Mouse (Mus musculus): ENCODE measurements around the gene Krtap1-4.
A peak's percentile ranks its signal among the peaks of the same experiment; 100 is the strongest.
"Not testable (repeated sequence)": the region's sequence is repeated elsewhere in the genome, so short reads cannot be mapped to it uniquely, and the experiment has no call there.

The Krtap1-4 gene

DNA sequence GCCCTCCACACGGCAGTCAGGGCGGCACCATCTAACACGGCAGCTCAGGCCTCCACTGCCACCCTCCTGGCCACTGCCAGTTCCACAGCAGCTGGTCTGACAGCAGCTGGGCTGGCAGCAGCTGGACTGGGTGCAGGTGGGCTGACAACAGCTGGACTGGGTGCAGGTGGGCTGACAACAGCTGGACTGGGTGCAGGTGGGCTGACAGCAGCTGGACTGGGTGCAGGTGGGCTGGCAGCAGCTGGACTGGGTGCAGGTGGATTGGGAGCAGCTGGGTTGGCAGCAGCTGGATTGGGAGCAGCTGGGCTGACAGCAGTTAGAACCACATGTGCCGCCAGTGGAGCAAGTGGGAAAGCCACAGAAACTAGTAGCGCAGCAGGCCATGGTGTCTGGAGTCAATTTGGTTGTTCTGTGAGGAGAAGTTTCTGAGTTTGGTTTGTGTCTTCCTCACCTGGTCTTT, at the start of gene Krtap1-4:
Gene Krtap1-4 (minus strand): TSS at position 410 of the 460 bp plus-strand sequence.
- DNase-seq (ENCODE audit: extremely low spot score) = no peak

DNA sequence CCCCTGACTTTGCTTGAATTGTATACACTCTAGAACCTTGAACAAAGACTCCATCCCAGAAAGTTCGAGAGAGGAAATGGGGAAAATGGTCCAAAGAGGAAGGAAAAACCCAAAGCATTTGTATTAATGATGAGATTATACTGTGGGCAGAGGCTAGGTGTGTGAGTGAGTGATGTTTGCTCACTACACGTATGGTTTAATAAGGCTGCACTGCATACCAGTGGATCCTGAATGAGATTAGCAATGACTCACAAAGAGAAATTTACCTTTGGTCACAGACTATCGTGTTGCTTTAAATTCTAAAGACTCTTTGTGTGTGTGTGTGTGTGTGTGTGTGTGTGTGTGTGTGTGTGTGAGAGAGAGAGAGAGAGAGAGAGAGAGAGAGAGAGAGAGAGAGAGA, 47.4 kb upstream of the Krtap1-4 start:
- no peak for DNase-seq (ENCODE audit: extremely low spot score)

GRCm38 (mm10) chr11:99628138-99628537, 44.7 kb upstream of the Krtap1-4 start, which contains the start of gene Krtap4-1:
Krtap4-1 (minus strand) TSS chr11:99628238.
- no peak for DNase-seq (ENCODE audit: extremely low spot score)

DNA sequence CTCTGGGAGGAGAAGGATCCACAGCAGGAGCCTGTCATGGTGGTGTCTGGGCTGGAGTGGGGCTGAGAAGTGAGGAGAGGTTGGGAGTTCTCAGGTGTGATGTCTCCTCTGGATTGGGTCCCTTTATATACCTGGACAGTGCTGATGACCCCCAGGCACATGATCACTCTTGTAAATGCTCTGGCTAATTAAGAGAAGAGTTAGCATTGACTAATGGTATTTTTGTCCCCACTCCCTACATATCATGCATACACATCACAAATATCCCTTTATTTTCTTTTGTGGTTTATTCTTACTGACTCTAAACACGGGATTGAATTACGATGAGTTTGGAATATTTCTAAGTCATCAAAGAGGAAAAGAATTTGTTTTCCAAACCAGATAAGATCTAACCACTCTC, 36.9 kb upstream of the Krtap1-4 start, which contains the start of gene Gm11562:
Gene Gm11562 (minus strand): TSS at position 101 of the 400 bp plus-strand sequence.
- no peak for DNase-seq (ENCODE audit: extremely low spot score)

DNA sequence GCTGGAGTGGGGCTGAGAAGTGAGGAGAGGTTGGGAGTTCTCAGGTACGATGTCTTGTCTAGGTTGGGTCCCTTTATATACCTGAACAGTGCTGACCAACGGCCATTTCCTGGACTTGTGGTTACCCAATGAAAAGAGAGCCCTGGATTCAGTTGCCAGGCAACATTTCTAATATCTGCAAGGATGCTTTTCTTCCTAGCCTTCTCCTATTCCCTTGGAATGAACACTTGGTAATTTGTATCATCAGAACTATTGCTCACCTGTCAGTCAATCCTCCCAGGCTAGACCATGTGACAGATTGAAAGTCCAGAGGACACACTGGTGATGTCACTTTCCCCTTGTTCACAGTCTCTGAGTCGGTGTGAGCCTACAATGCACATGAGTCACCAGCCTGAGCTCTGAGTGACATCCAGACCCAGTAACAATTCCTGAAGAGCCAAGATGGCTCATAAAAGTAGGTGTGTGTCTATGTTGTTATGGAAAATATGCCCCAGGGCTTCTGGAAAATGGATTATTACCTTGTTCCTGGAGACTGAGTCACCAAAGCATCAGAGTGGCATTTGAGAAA, 31.4 kb upstream of the Krtap1-4 start, which contains the start of gene Krtap2-4:
Gene Krtap2-4 (minus strand): TSS at position 51 of the 568 bp plus-strand sequence.
- no peak for DNase-seq (ENCODE audit: extremely low spot score)

DNA sequence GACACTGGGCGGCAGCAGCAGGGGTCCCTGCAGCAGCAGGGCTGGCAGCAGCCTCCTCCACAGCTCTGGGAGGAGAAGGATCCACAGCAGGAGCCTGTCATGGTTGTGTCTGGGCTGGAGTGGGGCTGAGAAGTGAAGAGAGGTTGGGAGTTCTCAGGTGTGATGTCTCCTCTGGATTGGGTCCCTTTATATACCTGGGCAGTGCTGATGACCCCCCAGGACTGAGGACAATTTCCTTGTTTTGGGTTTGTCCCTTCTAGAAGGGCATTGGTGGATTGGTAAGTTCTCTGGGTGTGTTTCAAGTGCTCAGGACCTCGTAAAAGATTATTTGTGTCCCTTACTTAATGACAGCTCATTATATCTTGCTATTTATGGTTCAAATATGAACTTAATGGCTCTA, 26.6 kb upstream of the Krtap1-4 start, which contains the start of gene Gm11937:
Gene Gm11937 (minus strand): TSS at position 101 of the 400 bp plus-strand sequence.
- DNase-seq (ENCODE audit: extremely low spot score) = not testable (repeated sequence)

- no peak for DNase-seq (ENCODE audit: extremely low spot score)
Observed at GRCm38 (mm10) chr11:99609126-99609525, 25.7 kb upstream of the Krtap1-4 start.

DNA sequence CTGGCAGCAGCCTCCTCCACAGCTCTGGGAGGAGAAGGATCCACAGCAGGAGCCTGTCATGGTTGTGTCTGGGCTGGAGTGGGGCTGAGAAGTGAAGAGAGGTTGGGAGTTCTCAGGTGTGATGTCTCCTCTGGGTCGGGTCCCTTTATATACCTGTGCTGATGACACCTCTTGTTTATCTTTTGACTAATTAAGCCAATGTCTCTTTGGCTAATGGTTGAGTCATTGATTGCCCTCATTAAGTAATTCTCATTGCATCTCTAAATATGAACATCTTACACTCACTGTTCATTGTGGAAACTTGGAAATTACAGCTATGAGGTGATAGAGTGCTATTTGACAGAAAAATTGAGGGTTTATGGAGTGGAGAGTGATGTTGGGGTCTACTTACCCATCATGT, 19.8 kb upstream of the Krtap1-4 start, which contains the start of gene Gm11938:
Gene Gm11938 (minus strand): TSS at position 101 of the 400 bp plus-strand sequence.
- DNase-seq (ENCODE audit: extremely low spot score) = not testable (repeated sequence)

GRCm38 (mm10) chr11:99597742-99598141, 14.3 kb upstream of the Krtap1-4 start, which contains the start of gene Krtap9-3:
Krtap9-3 (minus strand) TSS chr11:99598105.
- DNase-seq (ENCODE audit: extremely low spot score) = not testable (repeated sequence)

- DNase-seq (ENCODE audit: extremely low spot score) = no peak
Observed at GRCm38 (mm10) chr11:99590981-99591380, 7.5 kb upstream of the Krtap1-4 start, which contains the start of gene Krtap1-3. Krtap1-3 (minus strand) TSS chr11:99591339.

- DNase-seq (ENCODE audit: extremely low spot score) = no peak
Observed at GRCm38 (mm10) chr11:99585096-99585495, 1.6 kb upstream of the Krtap1-4 start.

- DNase-seq (ENCODE audit: extremely low spot score) = no peak
Observed at GRCm38 (mm10) chr11:99581564-99581963, 1.9 kb downstream of the Krtap1-4 start.

DNA sequence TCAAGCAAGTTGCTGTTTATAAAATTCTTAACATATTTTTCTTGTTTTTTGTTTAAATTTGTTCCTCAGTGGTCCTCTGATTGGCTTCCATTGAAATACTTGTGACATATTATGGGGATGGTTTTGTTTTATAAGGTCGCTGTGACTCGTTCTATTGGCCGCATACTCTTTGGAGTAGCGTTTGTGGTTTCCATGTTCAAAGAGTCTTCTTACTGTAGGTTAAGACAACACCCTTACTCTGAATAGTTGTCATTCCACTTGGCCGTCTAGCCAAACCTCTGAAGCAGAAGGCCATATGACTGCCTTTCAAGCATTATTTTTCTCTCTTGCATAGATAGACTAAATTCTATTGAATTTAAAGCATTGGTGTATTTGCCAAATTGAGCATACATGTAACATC, 2.4 kb downstream of the Krtap1-4 start:
- no peak for DNase-seq (ENCODE audit: extremely low spot score)

GRCm38 (mm10) chr11:99580636-99581035, 2.8 kb downstream of the Krtap1-4 start, which contains the start of gene Krtap1-5:
Krtap1-5 (minus strand) TSS chr11:99581016.
- DNase-seq (ENCODE audit: extremely low spot score) = no peak

GRCm38 (mm10) chr11:99574106-99574505, 9.3 kb downstream of the Krtap1-4 start:
- peak; percentile 82 for DNase-seq (ENCODE audit: extremely low spot score)

DNA sequence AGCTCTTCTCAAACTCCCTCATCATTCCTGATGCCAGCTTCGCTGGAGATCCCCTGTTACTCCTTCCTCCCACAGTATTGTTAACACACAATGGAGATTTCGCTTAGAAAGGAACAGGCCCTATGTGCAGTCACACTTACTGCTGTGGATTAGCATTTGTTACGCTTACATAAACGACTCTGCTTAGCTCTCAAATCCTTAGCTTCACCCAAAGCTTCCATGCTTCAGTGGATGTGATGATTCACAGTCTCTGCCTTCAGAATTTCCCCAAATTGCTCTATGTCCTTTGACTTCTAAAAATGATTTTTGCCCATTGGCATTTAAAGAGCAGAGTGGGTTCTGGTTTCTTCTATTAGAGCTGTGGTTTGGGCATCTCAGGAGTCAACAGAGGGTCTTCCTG, 10.3 kb downstream of the Krtap1-4 start:
- no peak for DNase-seq (ENCODE audit: extremely low spot score)

GRCm38 (mm10) chr11:99566530-99566929, 16.9 kb downstream of the Krtap1-4 start, which contains the start of gene Krtap3-1:
Krtap3-1 (minus strand) TSS chr11:99566630.
- no peak for DNase-seq (ENCODE audit: extremely low spot score)

DNA sequence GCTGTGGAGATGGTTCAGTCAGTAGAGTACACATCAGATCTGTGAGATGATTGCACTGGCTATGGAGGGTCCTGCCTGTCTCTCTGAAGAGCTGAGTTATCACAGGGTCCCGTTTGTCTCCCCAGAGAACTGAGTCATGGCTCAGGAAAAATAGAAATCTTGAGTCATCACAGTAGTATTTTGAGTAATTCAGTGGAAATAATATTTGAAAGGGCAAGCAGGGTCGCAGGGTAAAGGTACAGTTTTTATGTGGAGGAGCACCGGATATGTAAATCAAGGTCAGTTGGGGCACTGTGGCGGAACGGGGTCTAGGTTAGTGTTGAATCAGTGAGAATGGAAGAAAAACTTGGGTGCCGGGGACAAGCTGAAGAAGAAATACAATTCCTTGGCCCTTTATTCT, 20.9 kb downstream of the Krtap1-4 start:
- DNase-seq (ENCODE audit: extremely low spot score) = no peak

DNA sequence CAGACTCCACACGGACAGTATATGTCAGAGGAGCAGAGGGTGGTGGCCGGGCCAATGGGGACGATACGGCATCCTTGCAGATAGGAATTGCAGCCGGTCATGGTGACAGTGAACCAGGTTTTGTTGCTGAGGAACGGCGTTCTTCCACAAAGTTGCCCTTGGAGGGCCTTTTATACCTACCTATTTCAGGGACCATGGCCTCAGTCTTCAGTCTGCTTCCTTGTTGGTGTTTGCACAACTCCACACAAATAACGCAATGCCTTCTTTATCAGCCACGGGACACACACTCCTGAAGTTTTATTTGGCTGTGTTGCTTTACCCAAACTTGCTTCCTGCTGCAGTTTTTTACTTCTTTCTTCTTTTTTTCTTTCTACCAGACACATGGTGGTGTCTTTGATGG, 24.1 kb downstream of the Krtap1-4 start, which contains the start of gene Gm11939:
Gene Gm11939 (minus strand): TSS at position 101 of the 400 bp plus-strand sequence.
- no peak for DNase-seq (ENCODE audit: extremely low spot score)

GRCm38 (mm10) chr11:99557976-99558745, 25.3 kb downstream of the Krtap1-4 start:
- DNase-seq (ENCODE audit: extremely low spot score) = no peak

- no peak for DNase-seq (ENCODE audit: extremely low spot score)
Observed at GRCm38 (mm10) chr11:99556753-99557152, 26.7 kb downstream of the Krtap1-4 start, which contains the start of gene Krtap3-2. Krtap3-2 (minus strand) TSS chr11:99556853.

GRCm38 (mm10) chr11:99556195-99556594, 27.3 kb downstream of the Krtap1-4 start:
- no peak for DNase-seq (ENCODE audit: extremely low spot score)

All from embryo, embryonic 9.5 days (tissue).